ENCODE assay signal across 9 mouse cellular contexts in the genomic region with DNA sequence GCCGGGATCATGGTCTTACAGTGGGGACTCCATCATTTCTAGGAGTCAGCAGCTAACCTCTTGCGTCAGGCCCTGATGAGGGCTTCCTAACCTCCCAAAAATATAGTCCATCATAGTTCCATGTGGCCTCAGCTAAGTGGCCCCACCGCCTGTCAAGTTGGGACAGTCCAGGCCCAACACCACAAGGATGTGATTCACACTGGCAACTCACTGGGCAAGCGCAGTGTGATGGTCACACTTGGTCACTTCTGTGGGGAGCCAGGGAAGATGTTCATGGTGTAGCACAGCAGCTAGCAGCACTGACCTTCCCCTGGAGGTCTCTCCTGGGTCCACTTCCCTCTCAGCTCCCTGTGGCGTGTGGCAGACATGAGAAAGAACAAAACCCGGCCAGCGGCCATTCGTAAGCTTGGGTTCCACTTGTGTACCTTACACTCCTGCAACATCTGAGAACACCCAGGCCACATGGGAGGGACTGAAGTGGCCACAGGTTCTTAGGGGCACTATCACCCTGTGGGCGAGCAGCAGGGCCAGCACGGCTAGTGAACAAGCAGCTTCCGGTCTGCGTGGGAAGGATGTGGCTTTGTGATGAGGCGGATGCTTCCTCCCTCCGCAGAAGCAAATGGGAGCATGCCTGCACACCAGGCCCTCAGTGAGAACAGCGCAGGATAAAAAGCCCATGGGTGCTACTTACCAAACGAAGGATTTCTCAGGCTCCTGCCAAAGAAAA. TPM values are rescaled to one million over a fixed set of nuclear protein-coding genes. Genes with fewer than 3 reads are reported as not detected.
DNase-seq lines count a peak whose midpoint lies in the region; ATAC-seq and TF ChIP-seq lines count a peak whose summit lies in the region.
"Had no signal": no experiment of that assay in that cellular context is flagged by ENCODE, and none has a peak within 500 bp of the region (broad histone marks: within the 10 kb centered on the region; RNA-seq: fewer than 3 reads in every experiment).

No protein-coding gene starts in this region.

- TF ChIP-seq CTCF in stomach, postnatal 0 days (IDR thresholded peaks at IDR 0.05; ENCODE audit: low read depth) = no peak

- 0 out of 2 replicates have a peak, but pooled peaks have one; percentile 17 for ATAC-seq in forebrain, embryonic 12.5 days (ENCODE audit: low FRiP score)
- ATAC-seq in stomach, embryonic 16.5 days (ENCODE audit: insufficient read depth, low FRiP score) = no peak
- no peak for ATAC-seq in stomach, postnatal 0 days (ENCODE audit: low FRiP score, low TSS enrichment)
- peak; percentile 3; the same call in 1 of the 2 replicates for ATAC-seq in megakaryocyte-erythroid progenitor cell, adult 5-6 weeks (replicated peaks; ENCODE audit: low FRiP score, low TSS enrichment, poor library complexity, severe bottlenecking)

- no peak overlapping the region for H3K9ac ChIP-seq in forebrain, embryonic 12.5 days
- no peak overlapping the region for H3K9ac ChIP-seq in stomach, embryonic 16.5 days (ENCODE audit: low read length)
- no peak overlapping the region for H3K9ac ChIP-seq in stomach, postnatal 0 days (ENCODE audit: low read length)

- peaks cover 8% of the 10 kb centered on the region for H3K4me1 ChIP-seq in forebrain, embryonic 12.5 days
- peaks cover 9% of the 10 kb centered on the region for H3K4me1 ChIP-seq in forebrain, embryonic 10.5 days
- peaks cover 12% of the 10 kb centered on the region for H3K4me1 ChIP-seq in stomach, embryonic 16.5 days (ENCODE audit: control insufficient read depth, insufficient read depth, low read length)
- 0 out of 2 replicates have a peak, but pooled peaks cover 3% of the 10 kb centered on the region for H3K4me1 ChIP-seq in stomach, postnatal 0 days (replicated peaks; ENCODE audit: control insufficient read depth, insufficient read depth)

- DNase-seq in forebrain, embryonic 10.5 days (ENCODE audit: extremely low spot score, low spot score) = no peak
- DNase-seq in stomach, postnatal 0 days (ENCODE audit: low spot score) = no peak
- peak; percentile 75 for DNase-seq in thymus, postnatal 4 days
- DNase-seq in ovary, postnatal 36 days (ENCODE audit: low spot score) = no peak
- no peak for DNase-seq in embryo, embryonic 9.5 days (ENCODE audit: extremely low spot score)

- no peak overlapping the region for H3K4me3 ChIP-seq in forebrain, embryonic 12.5 days (replicated peaks)
- no peak overlapping the region for H3K4me3 ChIP-seq in forebrain, embryonic 10.5 days
- H3K4me3 ChIP-seq in stomach, embryonic 16.5 days (replicated peaks; ENCODE audit: low read length) = no peak overlapping the region
- no peak overlapping the region for H3K4me3 ChIP-seq in stomach, postnatal 0 days (ENCODE audit: low read depth, low read length)
- H3K4me3 ChIP-seq: heart, adult 2 months had no signal

- no peak overlapping the region for H3K27ac ChIP-seq in forebrain, embryonic 12.5 days
- no peak overlapping the region for H3K27ac ChIP-seq in forebrain, embryonic 10.5 days
- peak overlapping the region; percentile 23; the same call in 1 of the 2 replicates for H3K27ac ChIP-seq in stomach, embryonic 16.5 days (ENCODE audit: low read length)
- H3K27ac ChIP-seq in stomach, postnatal 0 days (replicated peaks) = no peak overlapping the region

- H3K4me2 ChIP-seq in forebrain, embryonic 12.5 days = no peak overlapping the region
- no peak overlapping the region for H3K4me2 ChIP-seq in stomach, embryonic 16.5 days (ENCODE audit: low read depth, low read length)
- no peak overlapping the region for H3K4me2 ChIP-seq in stomach, postnatal 0 days (replicated peaks; ENCODE audit: low read depth)

- H3K36me3 ChIP-seq in forebrain, embryonic 12.5 days (replicated peaks) = peaks cover 39% of the 10 kb centered on the region
- H3K36me3 ChIP-seq in forebrain, embryonic 10.5 days (replicated peaks) = peaks cover 32% of the 10 kb centered on the region
- peaks cover 12% of the 10 kb centered on the region; the same call in 1 of the 2 replicates for H3K36me3 ChIP-seq in stomach, embryonic 16.5 days (ENCODE audit: control insufficient read depth, insufficient read depth, low read length)
- peaks cover 11% of the 10 kb centered on the region for H3K36me3 ChIP-seq in stomach, postnatal 0 days (ENCODE audit: control insufficient read depth, insufficient read depth, low read length)

- WGBS in forebrain, embryonic 12.5 days = 88% methylated on average over 16 of the region's 16 CpGs
- WGBS in forebrain, embryonic 10.5 days = 90% methylated on average over 16 of the region's 16 CpGs
- WGBS in stomach, embryonic 16.5 days = 79% methylated on average over 16 of the region's 16 CpGs
- 85% methylated on average over 16 of the region's 16 CpGs for WGBS in stomach, postnatal 0 days

- no peaks in the 10 kb centered on the region for H3K9me3 ChIP-seq in forebrain, embryonic 12.5 days
- no peaks in the 10 kb centered on the region for H3K9me3 ChIP-seq in forebrain, embryonic 10.5 days
- H3K9me3 ChIP-seq in stomach, embryonic 16.5 days (replicated peaks; ENCODE audit: control insufficient read depth, low read length) = no peaks in the 10 kb centered on the region
- H3K9me3 ChIP-seq in stomach, postnatal 0 days (ENCODE audit: control insufficient read depth, low read length) = no peaks in the 10 kb centered on the region

- no peak for TF ChIP-seq EP300 in stomach, postnatal 0 days (optimal IDR thresholded peaks at IDR 0.05)

- no peaks in the 10 kb centered on the region for H3K27me3 ChIP-seq in forebrain, embryonic 12.5 days
- H3K27me3 ChIP-seq in forebrain, embryonic 10.5 days (ENCODE audit: poor library complexity, severe bottlenecking) = no peaks in the 10 kb centered on the region
- no peaks in the 10 kb centered on the region for H3K27me3 ChIP-seq in stomach, embryonic 16.5 days (ENCODE audit: control insufficient read depth, insufficient read depth, low read length)
- H3K27me3 ChIP-seq in stomach, postnatal 0 days (ENCODE audit: control insufficient read depth, insufficient read depth, low read length) = no peaks in the 10 kb centered on the region

RNA-seq across cellular contexts. Expression of a gene that starts 9.1 kb away (rescaled TPM):
- 17.4 and 23.9 TPM in 2 replicates for polyA plus RNA-seq in forebrain, embryonic 12.5 days (2016; fragmentation: Nextera tagmentation; extraction: Ambion mirVana)
- 14.9 and 20.8 TPM in 2 replicates for polyA plus RNA-seq in forebrain, embryonic 10.5 days (2016; fragmentation: Nextera tagmentation; extraction: Ambion mirVana)
- polyA plus RNA-seq in stomach, embryonic 16.5 days (2015; fragmentation: Nextera tagmentation; extraction: Ambion mirVana) = 39.5 and 46.6 TPM in 2 replicates
- 28.4 and 33.9 TPM in 2 replicates for polyA plus RNA-seq in stomach, postnatal 0 days (2015; fragmentation: Nextera tagmentation; extraction: Ambion mirVana)
- total RNA-seq in megakaryocyte-erythroid progenitor cell, adult 5-6 weeks (2014; fragmentation: Nextera tagmentation) = 42.1 and 48.7 TPM in 2 replicates
- 94.9 and 103 TPM in 2 replicates for total RNA-seq in megakaryocyte-erythroid progenitor cell, adult 5-6 weeks (2017)

RNA-seq across cellular contexts. Expression of a gene that starts 24.4 kb away (rescaled TPM):
- 22.3 and 26.7 TPM in 2 replicates for polyA plus RNA-seq in forebrain, embryonic 12.5 days (2016; fragmentation: Nextera tagmentation; extraction: Ambion mirVana)
- polyA plus RNA-seq in forebrain, embryonic 10.5 days (2016; fragmentation: Nextera tagmentation; extraction: Ambion mirVana) = 34.7 and 35.8 TPM in 2 replicates
- polyA plus RNA-seq in stomach, embryonic 16.5 days (2015; fragmentation: Nextera tagmentation; extraction: Ambion mirVana) = 15.5 and 16.6 TPM in 2 replicates
- polyA plus RNA-seq in stomach, postnatal 0 days (2015; fragmentation: Nextera tagmentation; extraction: Ambion mirVana) = 6.2 and 7.1 TPM in 2 replicates
- 25.5 and 31.4 TPM in 2 replicates for total RNA-seq in megakaryocyte-erythroid progenitor cell, adult 5-6 weeks (2014; fragmentation: Nextera tagmentation)
- total RNA-seq in megakaryocyte-erythroid progenitor cell, adult 5-6 weeks (2017) = 37.0 and 47.2 TPM in 2 replicates

Comparison
In these comparisons a context has a peak if more than half of its experiments do, and no peak if none do; other contexts are left out.
1. ATAC-seq: peak in forebrain, embryonic 12.5 days (single experiment) and megakaryocyte-erythroid progenitor cell, adult 5-6 weeks (single experiment); none in stomach, embryonic 16.5 days (single experiment) and stomach, postnatal 0 days (single experiment).